In genomic region chr15:81694891-81695290, GRCm38 (mm10) we compare ENCODE assay signal across 8 mouse cellular contexts. TPM values are rescaled to one million over a fixed set of nuclear protein-coding genes. Genes with fewer than 3 reads are reported as not detected.
DNase-seq lines count a peak whose midpoint lies in the region; ATAC-seq and TF ChIP-seq lines count a peak whose summit lies in the region.

No protein-coding gene starts in this region.

- no peak for TF ChIP-seq POLR2A in liver, adult 2 months (IDR thresholded peaks at IDR 0.05; ENCODE audit: extremely low read depth, insufficient read depth, low read length)

- H3K9ac ChIP-seq in liver, adult 2 months (ENCODE audit: low read depth, low read length), result peak overlapping the region; percentile 79
- H3K9ac ChIP-seq in kidney, postnatal 0 days (ENCODE audit: low read depth, low read length), result peak overlapping the region; percentile 78
- H3K9ac ChIP-seq in neural tube, embryonic 14.5 days (replicated peaks; ENCODE audit: low read depth, low read length), result peak overlapping the region; percentile 73

- 55% methylated on average over 19 of the region's 19 CpGs for WGBS in liver, adult 2 months
- WGBS in forebrain, embryonic 10.5 days, result 24% methylated on average over 19 of the region's 19 CpGs
- WGBS in kidney, postnatal 0 days, result 34% methylated on average over 19 of the region's 19 CpGs
- 32% methylated on average over 19 of the region's 19 CpGs for WGBS in neural tube, embryonic 14.5 days

- peaks cover 5% of the 10 kb centered on the region; the same call in 1 of the 2 replicates for H3K4me1 ChIP-seq in liver, adult 2 months (ENCODE audit: control insufficient read depth, insufficient read depth, low read length)
- H3K4me1 ChIP-seq in forebrain, embryonic 10.5 days, result peaks cover 26% of the 10 kb centered on the region
- peaks cover 16% of the 10 kb centered on the region; the same call in 1 of the 2 replicates for H3K4me1 ChIP-seq in kidney, postnatal 0 days (replicated peaks; ENCODE audit: insufficient read depth, low read length)
- peaks cover 6% of the 10 kb centered on the region; the same call in 1 of the 2 replicates for H3K4me1 ChIP-seq in neural tube, embryonic 14.5 days (ENCODE audit: control insufficient read depth, insufficient read depth, low read length)

- H3K27ac ChIP-seq in liver, adult 2 months (replicated peaks; ENCODE audit: insufficient read depth, low read depth, low read length), result no peak overlapping the region
- H3K27ac ChIP-seq in forebrain, embryonic 10.5 days, result peak overlapping the region; percentile 84
- H3K27ac ChIP-seq in kidney, postnatal 0 days, result no peak overlapping the region
- no peak overlapping the region for H3K27ac ChIP-seq in neural tube, embryonic 14.5 days (ENCODE audit: low read depth, low read length)

- H3K9me3 ChIP-seq in forebrain, embryonic 10.5 days, result no peaks in the 10 kb centered on the region
- H3K9me3 ChIP-seq in kidney, postnatal 0 days (replicated peaks; ENCODE audit: low read length), result no peaks in the 10 kb centered on the region
- no peaks in the 10 kb centered on the region for H3K9me3 ChIP-seq in neural tube, embryonic 14.5 days (ENCODE audit: control insufficient read depth, low read length)

- no peak for TF ChIP-seq CTCF in liver, adult 2 months (IDR thresholded peaks at IDR 0.05; ENCODE audit: low read depth, low read length)
- TF ChIP-seq CTCF in kidney, postnatal 0 days (IDR thresholded peaks at IDR 0.05; ENCODE audit: low read depth), result no peak

- no peaks in the 10 kb centered on the region for H3K36me3 ChIP-seq in liver, adult 2 months (ENCODE audit: control insufficient read depth, insufficient read depth, low read length)
- H3K36me3 ChIP-seq in forebrain, embryonic 10.5 days (replicated peaks), result no peaks in the 10 kb centered on the region
- H3K36me3 ChIP-seq in kidney, postnatal 0 days (ENCODE audit: insufficient read depth, low read length), result no peaks in the 10 kb centered on the region
- no peaks in the 10 kb centered on the region for H3K36me3 ChIP-seq in neural tube, embryonic 14.5 days (ENCODE audit: control insufficient read depth, insufficient read depth, low read length)

- no peaks in the 10 kb centered on the region for H3K27me3 ChIP-seq in liver, adult 2 months (ENCODE audit: control insufficient read depth, insufficient read depth, low read length)
- H3K27me3 ChIP-seq in forebrain, embryonic 10.5 days (ENCODE audit: poor library complexity, severe bottlenecking), result peaks cover 62% of the 10 kb centered on the region
- H3K27me3 ChIP-seq in kidney, postnatal 0 days (ENCODE audit: insufficient read depth, low read length), result peaks cover 14% of the 10 kb centered on the region
- H3K27me3 ChIP-seq in neural tube, embryonic 14.5 days (ENCODE audit: control insufficient read depth, insufficient read depth, low read length), result peaks cover 24% of the 10 kb centered on the region

- H3K4me3 ChIP-seq in liver, adult 2 months (ENCODE audit: insufficient read depth, low read depth, low read length), result peak overlapping the region; percentile 68
- peak overlapping the region; percentile 69 for H3K4me3 ChIP-seq in forebrain, embryonic 10.5 days
- peak overlapping the region; percentile 52 for H3K4me3 ChIP-seq in kidney, postnatal 0 days (replicated peaks; ENCODE audit: low read depth, low read length)
- peak overlapping the region; percentile 50 for H3K4me3 ChIP-seq in neural tube, embryonic 14.5 days (ENCODE audit: low read depth, low read length)

- no peaks in the 10 kb centered on the region for H3K79me2 ChIP-seq in liver, adult 2 months (ENCODE audit: control insufficient read depth, insufficient read depth, low read length)

- peak overlapping the region; percentile 98 for H3K4me2 ChIP-seq in kidney, postnatal 0 days (ENCODE audit: low read length)
- peak overlapping the region; percentile 94 for H3K4me2 ChIP-seq in neural tube, embryonic 14.5 days (ENCODE audit: low read depth, low read length)

- no peak for DNase-seq in liver, adult 2 months (ENCODE audit: extremely low read depth, low read depth, low spot score)
- DNase-seq in liver, result no peak
- DNase-seq in forebrain, embryonic 10.5 days (ENCODE audit: extremely low spot score, low spot score), result no peak
- no peak for DNase-seq in kidney, postnatal 0 days (ENCODE audit: low spot score)
- DNase-seq in gastrocnemius, adult 18-20 months (ENCODE audit: low spot score), result no peak
- DNase-seq in ovary, postnatal 10 days (ENCODE audit: low spot score), result no peak
- no peak for DNase-seq in cerebellum, postnatal 14 days

- no peak for ATAC-seq in kidney, postnatal 0 days (replicated peaks; ENCODE audit: low FRiP score, low read depth)
- ATAC-seq in neural tube, embryonic 14.5 days (ENCODE audit: low read depth), result no peak

RNA-seq across cellular contexts. Expression of gene Chadl, which starts 2.2 kb away (rescaled TPM):
- total RNA-seq in liver, adult 2 months (2014; rRNA removed), result 0.13 and 0.37 TPM in 2 replicates
- polyA plus RNA-seq in liver, adult 2 months (2012; rRNA removed), result 1.5 and 1.9 TPM in 2 replicates
- polyA plus RNA-seq in forebrain, embryonic 10.5 days (2016; fragmentation: Nextera tagmentation; extraction: Ambion mirVana), result 2.3 and 2.4 TPM in 2 replicates
- polyA plus RNA-seq in kidney, postnatal 0 days (2015; fragmentation: Nextera tagmentation; extraction: Ambion mirVana), result 5.3 and 6.4 TPM in 2 replicates
- polyA plus RNA-seq in neural tube, embryonic 14.5 days (2014; fragmentation: Nextera tagmentation; extraction: Ambion mirVana), result 19.9 and 32.3 TPM in 2 replicates
- 1 to 10 TPM; 1.2 to 1.4 TPM for total RNA-seq in gastrocnemius, adult 18-20 months (2021)

RNA-seq across cellular contexts. Expression of gene L3mbtl2, which starts 31.2 kb away (rescaled TPM):
- total RNA-seq in liver, adult 2 months (2014; rRNA removed), result 4.7 and 7.2 TPM in 2 replicates
- 9.7 and 10.8 TPM in 2 replicates for polyA plus RNA-seq in liver, adult 2 months (2012; rRNA removed)
- 51.4 and 53.1 TPM in 2 replicates for polyA plus RNA-seq in forebrain, embryonic 10.5 days (2016; fragmentation: Nextera tagmentation; extraction: Ambion mirVana)
- polyA plus RNA-seq in kidney, postnatal 0 days (2015; fragmentation: Nextera tagmentation; extraction: Ambion mirVana), result 13.5 and 16.5 TPM in 2 replicates
- 25.0 and 26.8 TPM in 2 replicates for polyA plus RNA-seq in neural tube, embryonic 14.5 days (2014; fragmentation: Nextera tagmentation; extraction: Ambion mirVana)
- total RNA-seq in gastrocnemius, adult 18-20 months (2021), result 1 to 10 TPM; 7.7 to 8.7 TPM

RNA-seq across cellular contexts. Expression of gene Zc3h7b, which starts 50.0 kb away (rescaled TPM):
- 7.4 TPM in 2 replicates for total RNA-seq in liver, adult 2 months (2014; rRNA removed)
- polyA plus RNA-seq in liver, adult 2 months (2012; rRNA removed), result 11.9 and 13.1 TPM in 2 replicates
- polyA plus RNA-seq in forebrain, embryonic 10.5 days (2016; fragmentation: Nextera tagmentation; extraction: Ambion mirVana), result 43.4 and 44.3 TPM in 2 replicates
- 26.5 TPM in 2 replicates for polyA plus RNA-seq in kidney, postnatal 0 days (2015; fragmentation: Nextera tagmentation; extraction: Ambion mirVana)
- 49.6 and 72.6 TPM in 2 replicates for polyA plus RNA-seq in neural tube, embryonic 14.5 days (2014; fragmentation: Nextera tagmentation; extraction: Ambion mirVana)
- total RNA-seq in gastrocnemius, adult 18-20 months (2021), result 10 to 100 TPM; 32.7 to 34.2 TPM

RNA-seq across cellular contexts. Expression of gene Rangap1, which starts 50.4 kb away (rescaled TPM):
- 32.8 and 33.1 TPM in 2 replicates for total RNA-seq in liver, adult 2 months (2014; rRNA removed)
- polyA plus RNA-seq in liver, adult 2 months (2012; rRNA removed), result 21.6 and 24.8 TPM in 2 replicates
- polyA plus RNA-seq in forebrain, embryonic 10.5 days (2016; fragmentation: Nextera tagmentation; extraction: Ambion mirVana), result 196 and 198 TPM in 2 replicates
- 33.9 and 39.7 TPM in 2 replicates for polyA plus RNA-seq in kidney, postnatal 0 days (2015; fragmentation: Nextera tagmentation; extraction: Ambion mirVana)
- polyA plus RNA-seq in neural tube, embryonic 14.5 days (2014; fragmentation: Nextera tagmentation; extraction: Ambion mirVana), result 105 and 117 TPM in 2 replicates
- total RNA-seq in gastrocnemius, adult 18-20 months (2021), result 10 to 100 TPM; 20.0 to 21.4 TPM
